Mouse (Mus musculus): ENCODE data around the gene Xpnpep3.
"Not testable (repeated sequence)": the region's sequence is repeated elsewhere in the genome, so short reads cannot be mapped to it uniquely, and the experiment has no call there.

Gene Xpnpep3

GRCm38 (mm10) chr15:81479446-81480213 is 79.7 kb downstream of the Xpnpep3 start:
- DNase-seq (ENCODE audit: low read depth in 2 of 2, low spot score in 2 of 2), result no peak

- DNase-seq (ENCODE audit: low read depth in 2 of 2, low spot score in 2 of 2), result not testable (repeated sequence)
These were observed 80.3 kb downstream of the Xpnpep3 start for GRCm38 (mm10) chr15:81480284-81480683.

GRCm38 (mm10) chr15:81480977-81481379 is 81.0 kb downstream of the Xpnpep3 start:
- peak; percentile 33 to 54 for DNase-seq (ENCODE audit: low read depth in 2 of 2, low spot score in 2 of 2)

DNA sequence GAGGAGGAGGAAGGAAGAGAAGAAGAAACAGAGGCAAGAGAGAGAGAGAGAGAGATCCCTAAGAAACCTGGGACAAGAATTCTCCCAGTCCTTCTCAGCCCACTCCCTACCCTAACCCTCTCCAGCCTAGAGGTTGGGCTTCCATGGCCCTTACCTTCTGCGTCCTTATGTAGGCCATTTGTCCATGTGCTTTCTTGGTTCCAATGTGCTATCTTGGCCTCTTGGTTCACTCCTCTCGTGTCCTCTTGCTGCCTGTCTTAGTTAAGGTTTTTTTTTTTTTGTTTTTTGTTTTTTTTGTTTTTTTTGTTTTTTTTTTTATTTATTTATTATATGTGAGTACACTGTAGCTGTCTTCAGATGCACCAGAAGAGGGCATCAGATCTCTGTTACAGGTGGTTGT is 83.0 kb downstream of the Xpnpep3 start:
- DNase-seq (ENCODE audit: low read depth in 2 of 2, low spot score in 2 of 2), result no peak

DNA sequence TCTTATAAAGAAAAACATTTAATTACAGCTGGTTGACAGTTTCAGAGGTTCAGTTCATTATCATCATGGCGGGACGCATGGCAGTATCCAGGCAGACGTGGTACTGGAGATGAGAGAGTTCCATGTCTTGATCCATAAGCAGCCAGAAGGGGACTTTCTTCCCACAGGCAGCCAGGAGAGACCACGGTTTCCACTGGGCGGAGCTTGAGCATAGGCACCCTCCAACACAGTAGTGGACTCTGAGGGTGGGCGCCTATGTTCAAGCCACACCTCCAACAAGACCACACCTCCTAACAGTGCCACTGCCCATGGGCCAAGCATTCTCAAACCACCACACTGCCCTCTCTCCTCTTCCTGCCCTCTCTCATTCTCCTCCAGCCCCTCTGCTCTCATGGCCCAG is 83.8 kb downstream of the Xpnpep3 start:
- DNase-seq (ENCODE audit: low read depth in 2 of 2, low spot score in 2 of 2), result no peak

DNA sequence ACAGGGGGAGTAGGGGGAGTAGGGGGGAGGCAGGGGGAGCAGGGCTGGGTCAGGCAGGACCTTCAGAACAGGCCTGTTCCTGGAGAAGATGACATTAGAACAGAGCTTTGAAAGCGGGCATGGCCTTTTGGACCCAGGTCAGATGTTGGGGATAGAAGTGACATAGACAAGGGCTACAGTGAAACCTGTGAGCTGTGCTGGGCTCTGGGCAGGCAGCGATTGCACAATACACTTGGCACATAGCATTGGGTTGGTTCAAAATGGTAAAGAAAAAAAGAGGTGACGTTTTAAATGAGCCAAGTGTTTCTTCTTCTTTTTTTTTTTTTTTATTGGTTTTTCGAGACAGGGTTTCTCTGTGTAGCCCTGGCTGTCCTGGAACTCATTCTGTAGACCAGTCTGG is 85.5 kb downstream of the Xpnpep3 start:
- DNase-seq (ENCODE audit: low read depth in 2 of 2, low spot score in 2 of 2), result no peak

GRCm38 (mm10) chr15:81503466-81503865 is 103.5 kb downstream of the Xpnpep3 start:
- no peak for DNase-seq (ENCODE audit: low read depth in 2 of 2, low spot score in 2 of 2)

DNA sequence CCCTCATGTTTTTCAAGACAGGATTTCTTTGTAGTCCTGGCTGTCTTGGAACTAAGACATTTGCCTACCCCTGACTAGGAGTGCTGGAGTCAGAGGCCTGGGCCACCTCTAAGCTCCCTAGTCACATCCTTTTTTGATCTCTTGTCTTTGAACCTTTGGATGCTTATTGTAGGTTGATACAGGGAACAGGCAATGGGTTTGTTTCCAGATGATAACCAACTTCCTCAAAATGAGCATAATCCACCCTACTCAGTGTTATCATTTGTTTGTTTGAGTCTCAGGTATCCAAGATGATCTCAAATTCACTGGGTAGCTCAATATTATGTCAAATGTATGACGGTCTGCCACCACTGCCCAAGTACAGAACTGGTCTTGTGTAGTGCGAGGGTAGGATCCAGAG is 104.1 kb downstream of the Xpnpep3 start:
- no peak for DNase-seq (ENCODE audit: low read depth in 2 of 2, low spot score in 2 of 2)
